Mouse (Mus musculus) liver, embryonic 14.5 days (tissue): ENCODE measurements around the gene Ddx51. TPM values are rescaled to one million over a fixed set of nuclear protein-coding genes. Genes with fewer than 3 reads are reported as not detected.

Source experiments
- ATAC-seq: fragments of 200-750 bp; cut with Nextera tagmentation; 2 replicates; pipeline ENCODE4 v1.8.0; 2017; ENCODE audit warnings: moderate number of reproducible peaks, mild to moderate bottlenecking, moderate library complexity; ENCODE audit not compliant: insufficient read depth
- DNase-seq, 3 experiments: peaks; one replicate each; pipeline ENCODE4 v3.0.0-alpha.2; 2012 to 2013; ENCODE audit warnings: low read depth in 3 of 3, low spot score in 3 of 3
- H3K27ac ChIP-seq: fragments of 300-500 bp; sonication (generic); 2 replicates; pipeline ENCODE4 v1.5.1; 2014; ENCODE audit warnings: moderate library complexity, mild to moderate bottlenecking, control low read depth, inconsistent platforms
- H3K27me3 ChIP-seq: fragments of 300-500 bp; sonication (generic); 2 replicates; pipeline ENCODE4 v1.6.1; 2014; ENCODE audit warnings: mild to moderate bottlenecking, low read length, moderate library complexity; ENCODE audit not compliant: control insufficient read depth, insufficient read depth
- H3K36me3 ChIP-seq: fragments of 300-500 bp; sonication (generic); replicated peaks from 2 replicates; pipeline ENCODE4 v1.6.1; 2014; ENCODE audit warnings: low read depth; ENCODE audit not compliant: control insufficient read depth, insufficient read depth
- H3K4me1 ChIP-seq, 2 experiments: fragments of 200-500 bp in 1 of 2; fragments of 300-500 bp in 1 of 2; sonication (generic) in 1 of 2; replicated peaks; 2 replicates each; pipeline ENCODE4 v1.6.1; 2012 to 2014; ENCODE audit warnings: antibody characterized with exemption in 1 of 2, inconsistent platforms in 1 of 2, low read length in 1 of 2; ENCODE audit not compliant: control insufficient read depth in 2 of 2, insufficient read depth in 2 of 2
- H3K4me2 ChIP-seq: fragments of 300-500 bp; sonication (generic); 2 replicates; pipeline ENCODE4 v1.6.1; 2014; ENCODE audit warnings: low read depth, mild to moderate bottlenecking, control low read depth, moderate library complexity
- H3K4me3 ChIP-seq, 2 experiments: fragments of 200-500 bp in 1 of 2; fragments of 300-500 bp in 1 of 2; sonication (generic) in 1 of 2; 2 replicates each; pipeline ENCODE4 v1.5.1; 2012 to 2014; ENCODE audit warnings: low read depth in 2 of 2, low read length in 2 of 2, mild to moderate bottlenecking in 2 of 2, control low read depth in 1 of 2, inconsistent platforms in 1 of 2, moderate library complexity in 1 of 2; ENCODE audit not compliant: insufficient read depth in 1 of 2
- H3K9ac ChIP-seq: fragments of 300-500 bp; sonication (generic); replicated peaks from 2 replicates; pipeline ENCODE4 v1.6.1; 2014; ENCODE audit warnings: mild to moderate bottlenecking, control low read depth, moderate library complexity
- H3K9me3 ChIP-seq: fragments of 300-500 bp; sonication (generic); 2 replicates; pipeline ENCODE4 v1.6.1; 2016; ENCODE audit warnings: low read length, mixed read lengths; ENCODE audit not compliant: control insufficient read depth
- CTCF ChIP-seq: IDR thresholded peaks from 2 replicates; pipeline ENCODE4 v1.5.1; 2016; ENCODE audit warnings: antibody characterized with exemption, low read depth, control low read depth
- EP300 ChIP-seq: IDR thresholded peaks from 2 replicates; pipeline ENCODE4 v1.6.1; 2016; ENCODE audit warnings: antibody characterized with exemption, low read depth
- WGBS: fragments of 180-500 bp; shearing (Covaris S2); extraction: QIAGEN DNeasy Blood & Tissue Kit; methylation state at CpG from one replicate; pipeline ENCODE4 v1.1.7; 2014; ENCODE audit not compliant: insufficient replicate concordance; 5-methylcytosine and 5-hydroxymethylcytosine counted together
- polyA plus RNA-seq, 2 experiments: library from polyadenylated mRNA; depleted of rRNA in 1 of 2; stranded (reverse) in 1 of 2; unstranded in 1 of 2; fragments of >200 nt; fragmentation: Nextera tagmentation in 1 of 2; extraction: Ambion mirVana in 1 of 2; gene quantifications; 2 replicates each; pipeline versions ENCODE4 v1.2.1 to v1.2.3; 2012 to 2014

The Ddx51 gene
- polyA plus RNA-seq, 2 experiments: 9.1 to 9.2 TPM

DNA sequence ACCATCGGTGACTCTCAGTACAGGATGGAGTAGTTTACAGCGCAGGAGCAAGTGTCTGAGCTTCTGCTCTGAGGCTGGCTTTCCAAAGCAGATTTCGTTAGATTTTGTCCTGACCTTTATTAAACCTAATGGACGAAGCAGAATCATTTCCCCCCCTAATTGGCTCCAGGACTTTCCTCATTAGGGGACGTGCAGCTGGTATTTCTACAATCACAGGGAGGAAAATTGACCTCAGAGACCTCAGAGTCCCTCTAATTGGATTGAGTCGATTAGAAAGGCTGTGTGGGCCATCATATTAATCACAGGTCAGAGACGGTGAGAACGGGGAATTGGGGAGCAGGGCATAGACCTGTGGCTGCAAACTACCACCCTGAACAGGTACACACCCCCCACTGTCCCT lies 44.3 kb upstream of the Ddx51 start:
- Histone ChIP-seq H3K27me3 (no peaks in the 10 kb centered on the region), H3K4me2 (no peak overlapping the region), H3K9ac (no peak overlapping the region), H3K36me3 (no peaks in the 10 kb centered on the region), H3K9me3 (no peaks in the 10 kb centered on the region), H3K27ac (no peak overlapping the region), H3K4me1 (no peaks in the 10 kb centered on the region), H3K4me3 (no peak overlapping the region)
- DNase-seq (no peak), ATAC-seq (no peak)
- TF ChIP-seq EP300: no peak
- TF ChIP-seq CTCF: no peak
- 59% methylated on average over 8 of the region's 8 CpGs for WGBS

DNA sequence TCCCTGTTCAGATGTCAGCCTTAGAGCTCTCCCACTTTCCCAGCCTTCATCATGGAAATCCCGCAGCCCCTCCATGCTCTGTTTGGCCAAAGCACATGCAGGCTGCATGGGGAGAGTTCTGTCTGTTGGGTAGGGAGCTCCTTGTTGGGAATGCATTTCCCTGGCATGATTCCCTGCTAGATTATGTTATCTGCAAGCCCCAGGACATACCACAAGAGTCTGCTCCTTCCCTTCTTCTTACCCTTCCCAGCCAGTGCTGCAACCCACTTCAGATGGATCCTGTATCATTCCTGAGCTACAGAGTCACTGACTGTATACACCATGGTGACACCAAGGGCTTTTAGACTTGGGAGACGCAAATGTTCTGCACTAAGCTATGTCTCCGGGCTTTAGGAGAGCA lies 43.8 kb upstream of the Ddx51 start:
- Histone ChIP-seq H3K27me3 (no peaks in the 10 kb centered on the region), H3K9ac (no peak overlapping the region), H3K36me3 (no peaks in the 10 kb centered on the region), H3K4me3 (no peak overlapping the region), H3K4me2 (no peak overlapping the region), H3K9me3 (no peaks in the 10 kb centered on the region), H3K4me1 (no peaks in the 10 kb centered on the region), H3K27ac (no peak overlapping the region)
- TF ChIP-seq CTCF (no peak), EP300 (no peak)
- 55% methylated on average over 3 of the region's 3 CpGs for WGBS
- ATAC-seq (no peak), DNase-seq (no peak)

DNA sequence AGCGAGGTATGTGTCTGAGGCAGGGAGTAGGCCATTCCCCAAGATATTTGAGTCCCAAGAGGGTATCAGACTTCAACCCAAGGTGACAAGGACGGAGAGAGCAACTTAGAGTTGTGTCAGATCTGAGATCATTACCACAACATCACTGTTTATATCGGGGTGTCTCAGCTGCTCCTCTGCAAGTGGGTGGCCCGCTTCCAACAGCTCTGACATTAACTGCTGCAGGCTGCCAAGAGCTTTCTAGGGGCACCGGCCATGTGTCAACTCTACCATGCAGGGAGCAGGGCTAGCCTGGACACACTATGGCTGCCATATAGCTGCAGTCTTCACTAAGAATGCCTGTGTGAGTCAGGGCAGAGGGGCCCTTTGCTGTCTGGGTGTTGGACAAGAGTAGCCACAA lies 43.4 kb upstream of the Ddx51 start:
- no peak for ATAC-seq
- no peak for DNase-seq
- 60% methylated on average over 5 of the region's 5 CpGs for WGBS
- Histone ChIP-seq H3K4me3 (no peak overlapping the region), H3K36me3 (no peaks in the 10 kb centered on the region), H3K9ac (no peak overlapping the region), H3K4me1 (no peaks in the 10 kb centered on the region), H3K27ac (no peak overlapping the region), H3K9me3 (no peaks in the 10 kb centered on the region), H3K4me2 (no peak overlapping the region), H3K27me3 (no peaks in the 10 kb centered on the region)
- no peak for TF ChIP-seq CTCF
- no peak for TF ChIP-seq EP300

DNA sequence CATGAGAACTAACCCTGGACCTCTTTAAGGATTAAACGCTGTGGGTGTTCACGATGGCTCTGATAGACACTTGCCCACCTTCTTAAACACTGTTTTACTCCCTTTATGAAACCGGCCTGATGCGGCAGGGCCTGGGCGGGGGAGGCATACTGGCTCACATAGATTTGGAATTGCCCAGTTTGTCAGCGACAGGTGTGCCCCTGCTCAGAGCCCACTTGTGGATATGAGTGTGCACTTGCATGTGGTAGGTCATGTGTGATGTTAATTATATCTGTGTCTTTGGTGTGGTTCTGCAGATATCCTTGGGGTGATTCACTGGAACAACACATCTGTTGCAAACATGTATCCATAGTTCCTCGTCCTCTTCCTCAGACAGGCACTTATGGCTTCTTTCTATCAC lies 42.8 kb upstream of the Ddx51 start:
- Histone ChIP-seq H3K9me3 (no peaks in the 10 kb centered on the region), H3K4me3 (no peak overlapping the region), H3K36me3 (no peaks in the 10 kb centered on the region), H3K9ac (no peak overlapping the region), H3K4me1 (no peaks in the 10 kb centered on the region), H3K27ac (no peak overlapping the region), H3K27me3 (no peaks in the 10 kb centered on the region), H3K4me2 (no peak overlapping the region)
- TF ChIP-seq EP300 (no peak), CTCF (no peak)
- DNase-seq (no peak), ATAC-seq (no peak)
- WGBS: 70% methylated on average over 7 of the region's 7 CpGs

DNA sequence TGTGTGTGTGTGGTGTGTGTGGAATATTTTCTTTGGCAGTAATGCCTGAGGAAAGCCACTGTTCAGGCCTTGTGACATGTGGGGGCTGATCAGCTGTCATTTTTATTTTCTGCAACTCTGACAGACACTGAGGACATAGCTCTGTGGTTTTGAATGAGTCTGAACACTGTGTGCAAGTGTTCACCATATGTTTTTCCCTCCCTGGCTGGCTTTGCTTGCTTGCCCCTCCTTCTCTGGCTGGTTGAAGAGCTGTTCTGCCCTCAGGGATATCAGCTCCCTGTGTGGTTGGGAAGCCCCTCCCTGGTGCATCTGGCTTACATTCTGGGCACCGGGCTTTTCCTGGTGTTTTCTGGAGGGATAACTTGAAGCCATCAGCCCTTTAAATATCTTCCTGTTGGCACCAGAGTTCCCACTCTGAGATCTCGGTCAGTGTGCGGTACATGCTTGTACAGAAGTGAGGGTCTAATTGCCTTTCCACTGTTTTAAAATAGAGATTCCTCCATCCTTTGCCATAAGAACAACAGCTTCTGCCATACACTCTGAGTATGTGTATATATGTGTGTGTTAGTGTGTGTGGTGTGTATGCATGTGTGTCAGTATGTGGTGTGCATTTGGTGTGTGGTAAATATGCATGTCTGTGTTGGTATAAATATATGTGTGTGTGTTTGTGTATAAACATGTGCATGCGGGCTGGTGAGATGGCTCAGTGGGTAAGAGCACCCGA lies 41.7 kb upstream of the Ddx51 start:
- TF ChIP-seq CTCF (no peak), EP300 (no peak)
- Histone ChIP-seq H3K4me1 (no peaks in the 10 kb centered on the region), H3K36me3 (no peaks in the 10 kb centered on the region), H3K27me3 (no peaks in the 10 kb centered on the region), H3K4me2 (no peak overlapping the region), H3K9me3 (no peaks in the 10 kb centered on the region), H3K4me3 (no peak overlapping the region), H3K9ac (no peak overlapping the region), H3K27ac (no peak overlapping the region)
- no peak for ATAC-seq
- no peak for DNase-seq
- 70% methylated on average over 5 of the region's 5 CpGs for WGBS
